Mouse (Mus musculus) C2C12 (cell line): ENCODE results near the gene Necab2. TPM values are rescaled to one million over a fixed set of nuclear protein-coding genes. Genes with fewer than 3 reads are reported as not detected.
A peak's percentile ranks its signal among the peaks of the same experiment; 100 is the strongest.

Experiments
- H3K27me3 ChIP-seq: one replicate; pipeline ENCODE4 v1.6.1; 2011; ENCODE audit not compliant: control insufficient read depth, insufficient read depth, insufficient read length
- H3K36me3 ChIP-seq: one replicate; pipeline ENCODE4 v1.6.1; 2011; ENCODE audit not compliant: control insufficient read depth, insufficient read depth
- H3K4me3 ChIP-seq: one replicate; pipeline ENCODE4 v1.5.1; 2011; ENCODE audit warnings: mild to moderate bottlenecking, control low read depth; ENCODE audit not compliant: poor library complexity, insufficient read depth, severe bottlenecking
- H3K79me2 ChIP-seq: one replicate; pipeline ENCODE4 v1.6.1; 2011; ENCODE audit not compliant: control insufficient read depth, insufficient read depth
- H3K79me3 ChIP-seq: one replicate; pipeline ENCODE4 v1.6.1; 2011; ENCODE audit warnings: low read depth, control low read depth
- H3ac ChIP-seq: one replicate; pipeline ENCODE3; 2011; ENCODE audit warnings: low read depth; ENCODE audit not compliant: control insufficient read depth, insufficient read length
- CEBPB ChIP-seq: IDR thresholded peaks from one replicate; pipeline ENCODE4 v1.6.1; 2011; ENCODE audit warnings: low read depth, mild to moderate bottlenecking, control low read depth, moderate library complexity
- CTCF ChIP-seq: IDR thresholded peaks from one replicate; pipeline ENCODE4 v1.5.1; 2011; ENCODE audit not compliant: control insufficient read depth, insufficient read depth, insufficient read length
- FOSL1 ChIP-seq: IDR thresholded peaks from one replicate; pipeline ENCODE4 v1.8.0; 2011; ENCODE audit warnings: mild to moderate bottlenecking, low read length; ENCODE audit not compliant: poor library complexity, insufficient read depth, severe bottlenecking
- MAX ChIP-seq: IDR thresholded peaks from one replicate; pipeline ENCODE4 v1.6.1; 2011; ENCODE audit warnings: mild to moderate bottlenecking, control low read depth
- MYOD1 ChIP-seq: IDR thresholded peaks from one replicate; pipeline ENCODE4 v1.6.1; 2011; ENCODE audit warnings: low read depth; ENCODE audit not compliant: control insufficient read depth, insufficient read length
- MYOG ChIP-seq: IDR thresholded peaks from one replicate; pipeline ENCODE4 v1.6.1; 2011; ENCODE audit not compliant: control insufficient read depth, insufficient read length; ENCODE audit errors: extremely low read depth
- USF1 ChIP-seq: IDR thresholded peaks from one replicate; pipeline ENCODE4 v1.6.1; 2011; ENCODE audit warnings: low read depth, mild to moderate bottlenecking, control low read depth, moderate library complexity
- polyA plus RNA-seq: library from polyadenylated mRNA; unstranded; fragments of >200 nt; fragmentation: generic; extraction: Trizol; gene quantifications from one replicate; pipeline ENCODE4 v1.2.1, GENCODE M21; 2012; ENCODE audit warnings: missing spikeins

Necab2 gene
- polyA plus RNA-seq, 1 experiment, result not detected

DNA sequence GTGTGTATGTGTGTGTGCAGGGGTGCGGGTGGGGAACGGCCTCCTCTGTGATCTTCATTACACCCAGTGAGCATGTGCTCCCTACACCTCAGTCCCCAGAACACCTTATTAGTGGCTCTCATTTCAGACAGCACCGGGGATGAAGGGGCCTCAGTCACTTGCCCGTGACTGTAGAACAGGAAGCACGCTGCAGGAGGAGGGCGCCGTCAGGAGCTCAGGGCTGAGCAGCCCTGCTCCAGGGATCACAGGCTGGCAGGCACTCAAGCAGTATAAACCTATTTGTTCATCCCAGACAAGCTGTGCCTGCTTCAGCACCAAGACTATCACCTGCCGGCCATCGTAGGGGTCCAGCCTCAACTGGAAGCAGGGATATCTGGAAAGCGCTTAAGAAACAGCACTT is 42.6 kb upstream of the Necab2 start:
- Histone ChIP-seq H3K79me2 (no peaks in the 10 kb centered on the region), H3K4me3 (no peak overlapping the region), H3K36me3 (no peaks in the 10 kb centered on the region), H3K79me3 (no peaks in the 10 kb centered on the region), H3ac (no peak overlapping the region), H3K27me3 (no peaks in the 10 kb centered on the region)
- TF ChIP-seq USF1, result no peak
- no peak for TF ChIP-seq FOSL1
- no peak for TF ChIP-seq MAX
- no peak for TF ChIP-seq CEBPB
- TF ChIP-seq MYOD1, result no peak
- TF ChIP-seq CTCF, result no peak
- TF ChIP-seq MYOG, result no peak

DNA sequence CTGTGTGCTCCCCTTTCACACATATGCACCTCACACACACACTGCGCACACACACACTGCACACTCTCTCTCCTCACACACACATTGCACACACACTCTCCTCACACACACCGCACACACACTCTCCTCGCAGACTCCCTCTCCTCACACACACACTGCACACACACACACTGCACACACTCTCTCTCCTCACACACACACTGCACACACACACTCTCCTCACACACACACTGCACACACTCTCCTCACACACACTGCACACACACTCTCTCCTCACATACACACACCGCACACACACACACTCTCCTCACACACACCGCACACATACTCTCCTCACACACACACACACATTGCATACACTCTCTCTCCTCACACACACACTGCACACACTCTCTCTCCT is 41.9 kb upstream of the Necab2 start:
- no peaks in the 10 kb centered on the region for H3K27me3 ChIP-seq
- TF ChIP-seq CTCF, result no peak
- no peak for TF ChIP-seq MYOD1
- TF ChIP-seq FOSL1, result no peak
- TF ChIP-seq MAX, result no peak
- no peak for TF ChIP-seq USF1
- no peak for TF ChIP-seq MYOG
- TF ChIP-seq CEBPB, result no peak
- no peaks in the 10 kb centered on the region for H3K79me3 ChIP-seq
- H3K4me3 ChIP-seq, result no peak overlapping the region
- H3K79me2 ChIP-seq, result no peaks in the 10 kb centered on the region
- H3ac ChIP-seq, result no peak overlapping the region
- no peaks in the 10 kb centered on the region for H3K36me3 ChIP-seq

DNA sequence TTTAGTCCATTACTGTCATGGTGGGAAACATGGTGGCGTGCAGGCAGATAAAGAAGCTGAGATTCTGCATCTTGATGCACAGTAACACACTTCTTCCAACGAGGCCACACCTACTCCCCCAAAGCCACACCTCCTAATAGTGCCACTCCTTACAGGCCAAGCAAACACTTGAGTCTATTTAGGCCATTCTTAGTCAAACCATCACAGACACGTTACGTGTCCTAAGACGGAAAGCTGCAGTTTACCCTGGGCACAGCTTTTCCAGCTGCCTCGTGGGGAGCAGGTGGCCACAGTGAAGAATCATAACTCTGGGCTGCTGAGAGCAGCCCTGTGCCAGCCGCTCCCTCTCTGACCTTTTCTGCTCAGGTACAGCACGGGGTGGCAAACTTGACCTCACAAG is 38.2 kb upstream of the Necab2 start:
- Histone ChIP-seq H3K79me3 (no peaks in the 10 kb centered on the region), H3K4me3 (no peak overlapping the region), H3ac (no peak overlapping the region), H3K36me3 (no peaks in the 10 kb centered on the region), H3K79me2 (no peaks in the 10 kb centered on the region), H3K27me3 (no peaks in the 10 kb centered on the region)
- TF ChIP-seq MYOG, result no peak
- no peak for TF ChIP-seq MYOD1
- TF ChIP-seq FOSL1, result no peak
- no peak for TF ChIP-seq MAX
- TF ChIP-seq CEBPB, result no peak
- TF ChIP-seq CTCF, result no peak
- TF ChIP-seq USF1, result no peak

GRCm38 (mm10) chr8:119412037-119412734 is 34.3 kb upstream of the Necab2 start:
- Histone ChIP-seq H3ac (no peak overlapping the region), H3K4me3 (no peak overlapping the region), H3K79me2 (no peaks in the 10 kb centered on the region), H3K79me3 (no peaks in the 10 kb centered on the region), H3K27me3 (no peaks in the 10 kb centered on the region), H3K36me3 (no peaks in the 10 kb centered on the region)
- no peak for TF ChIP-seq MYOD1
- peak; percentile 4 for TF ChIP-seq CTCF
- no peak for TF ChIP-seq FOSL1

- Histone ChIP-seq H3K27me3 (no peaks in the 10 kb centered on the region), H3ac (peak overlapping the region; percentile 21)
Observed at GRCm38 (mm10) chr8:119412735-119413498, 33.6 kb upstream of the Necab2 start.

DNA sequence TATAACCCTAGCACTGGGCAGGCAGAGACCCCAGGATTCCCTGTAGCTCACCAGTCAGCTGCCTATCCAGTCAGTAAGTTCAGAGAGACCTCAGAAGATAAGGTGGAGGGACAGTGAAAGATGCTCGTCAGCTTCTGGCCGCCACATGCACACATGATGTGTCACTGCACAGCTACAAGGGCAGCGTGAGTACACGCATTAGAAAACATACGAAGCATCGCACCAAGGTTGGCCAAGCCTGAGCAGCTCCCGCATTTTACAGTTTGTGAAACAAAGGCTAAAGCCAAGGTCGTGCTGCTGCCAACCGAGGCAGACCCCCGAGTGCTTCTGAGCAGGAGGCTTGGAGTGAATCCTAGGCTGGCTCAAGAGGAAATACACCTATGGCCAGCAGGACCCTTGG is 32.9 kb upstream of the Necab2 start:
- no peaks in the 10 kb centered on the region for H3K36me3 ChIP-seq
- H3K4me3 ChIP-seq, result no peak overlapping the region
- no peak overlapping the region for H3ac ChIP-seq
- no peaks in the 10 kb centered on the region for H3K79me3 ChIP-seq
- H3K79me2 ChIP-seq, result no peaks in the 10 kb centered on the region
- no peak for TF ChIP-seq MAX
- TF ChIP-seq CTCF, result no peak
- TF ChIP-seq FOSL1, result no peak
- TF ChIP-seq MYOG, result no peak
- no peak for TF ChIP-seq USF1
- TF ChIP-seq CEBPB, result no peak
- TF ChIP-seq MYOD1, result no peak
- no peaks in the 10 kb centered on the region for H3K27me3 ChIP-seq

More at GRCm38 (mm10) chr8:119412735-119413498, 33.6 kb upstream of the Necab2 start:
- TF ChIP-seq CTCF (peak; percentile 97), MYOD1 (no peak)
- no peaks in the 10 kb centered on the region for H3K36me3 ChIP-seq
- no peaks in the 10 kb centered on the region for H3K79me3 ChIP-seq
- no peaks in the 10 kb centered on the region for H3K79me2 ChIP-seq
- no peak overlapping the region for H3K4me3 ChIP-seq
